Mouse (Mus musculus) hindbrain, embryonic 11.5 days (tissue): Measurements from ENCODE around the gene Pigh. TPM values are rescaled to one million over a fixed set of nuclear protein-coding genes. Genes with fewer than 3 reads are reported as not detected.

Experiments
- ATAC-seq: fragments of 200-750 bp; cut with Nextera tagmentation; 2 replicates; pipeline ENCODE4 v1.8.0; 2017; ENCODE audit warnings: mild to moderate bottlenecking, moderate TSS enrichment, moderate library complexity; ENCODE audit not compliant: low FRiP score
- DNase-seq: peaks from one replicate; pipeline ENCODE4 v3.0.0-alpha.2; 2015; ENCODE audit warnings: low spot score
- H3K27ac ChIP-seq: fragments of 300-500 bp; sonication (generic); 2 replicates; pipeline ENCODE4 v1.5.1; 2014; ENCODE audit warnings: mild to moderate bottlenecking, low read depth, low read length
- H3K27me3 ChIP-seq: fragments of 300-500 bp; sonication (generic); 2 replicates; pipeline ENCODE4 v1.6.1; 2014; ENCODE audit warnings: mild to moderate bottlenecking, low read length, moderate library complexity, mixed read lengths; ENCODE audit not compliant: control insufficient read depth, insufficient read depth
- H3K36me3 ChIP-seq: fragments of 300-500 bp; sonication (generic); 2 replicates; pipeline ENCODE4 v1.6.1; 2014; ENCODE audit warnings: mild to moderate bottlenecking, low read length, moderate library complexity, mixed read lengths; ENCODE audit not compliant: control insufficient read depth, insufficient read depth
- H3K4me1 ChIP-seq: fragments of 300-500 bp; sonication (generic); replicated peaks from 2 replicates; pipeline ENCODE4 v1.6.1; 2014; ENCODE audit warnings: low read length, mixed read lengths; ENCODE audit not compliant: control insufficient read depth, insufficient read depth
- H3K4me2 ChIP-seq: fragments of 300-500 bp; sonication (generic); replicated peaks from 2 replicates; pipeline ENCODE4 v1.6.1; 2014; ENCODE audit warnings: mild to moderate bottlenecking, low read depth, low read length
- H3K4me3 ChIP-seq: fragments of 300-500 bp; sonication (generic); 2 replicates; pipeline ENCODE4 v1.5.1; 2014; ENCODE audit warnings: low read depth, low read length
- H3K9ac ChIP-seq: fragments of 300-500 bp; sonication (generic); 2 replicates; pipeline ENCODE4 v1.6.1; 2014; ENCODE audit warnings: low read depth, low read length
- H3K9me3 ChIP-seq: fragments of 300-500 bp; sonication (generic); 2 replicates; pipeline ENCODE4 v1.6.1; 2016; ENCODE audit warnings: low read length; ENCODE audit not compliant: control insufficient read depth
- WGBS: fragments of 180-500 bp; shearing (Covaris S2); extraction: QIAGEN DNeasy Blood & Tissue Kit; methylation state at CpG from one replicate; pipeline ENCODE4 v1.1.7; 2014; 5-methylcytosine and 5-hydroxymethylcytosine counted together
- polyA plus RNA-seq: library from polyadenylated mRNA; unstranded; fragments of >200 nt; fragmentation: Nextera tagmentation; extraction: Ambion mirVana; gene quantifications from 2 replicates; pipeline ENCODE4 v1.2.1, GENCODE M21; 2014

Pigh gene
- polyA plus RNA-seq, 1 experiment from 2014 or later = 30.1 TPM

DNA sequence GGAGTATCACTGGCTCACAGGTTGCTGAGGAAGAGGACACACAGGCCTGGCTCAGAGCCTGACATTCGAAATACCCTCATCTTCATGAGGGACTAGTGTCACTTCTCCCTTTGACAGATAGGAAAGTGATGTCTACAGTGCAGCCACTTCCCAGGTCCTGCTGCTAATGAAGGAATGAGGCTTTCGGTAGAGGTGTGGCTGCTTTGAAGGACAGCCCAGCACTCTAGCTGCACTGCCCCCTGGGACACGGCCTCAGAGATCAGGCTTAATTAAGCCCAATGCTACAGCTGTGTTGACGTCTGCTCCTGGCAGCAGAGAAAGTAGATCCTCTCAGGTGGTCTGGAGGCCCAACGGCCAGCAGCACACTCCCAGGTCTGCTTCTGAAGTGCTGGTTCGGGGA, 29.9 kb downstream of the Pigh start:
- no peak overlapping the region for H3K4me3 ChIP-seq
- no peak overlapping the region for H3K4me2 ChIP-seq
- H3K27ac ChIP-seq = no peak overlapping the region
- 66% methylated on average over 6 of the region's 6 CpGs for WGBS
- no peak for ATAC-seq
- no peaks in the 10 kb centered on the region for H3K27me3 ChIP-seq
- H3K4me1 ChIP-seq = no peaks in the 10 kb centered on the region
- no peaks in the 10 kb centered on the region for H3K9me3 ChIP-seq
- H3K36me3 ChIP-seq = peaks cover under 1% of the 10 kb centered on the region; the same call in 1 of the 2 replicates
- no peak for DNase-seq
- no peak overlapping the region for H3K9ac ChIP-seq

DNA sequence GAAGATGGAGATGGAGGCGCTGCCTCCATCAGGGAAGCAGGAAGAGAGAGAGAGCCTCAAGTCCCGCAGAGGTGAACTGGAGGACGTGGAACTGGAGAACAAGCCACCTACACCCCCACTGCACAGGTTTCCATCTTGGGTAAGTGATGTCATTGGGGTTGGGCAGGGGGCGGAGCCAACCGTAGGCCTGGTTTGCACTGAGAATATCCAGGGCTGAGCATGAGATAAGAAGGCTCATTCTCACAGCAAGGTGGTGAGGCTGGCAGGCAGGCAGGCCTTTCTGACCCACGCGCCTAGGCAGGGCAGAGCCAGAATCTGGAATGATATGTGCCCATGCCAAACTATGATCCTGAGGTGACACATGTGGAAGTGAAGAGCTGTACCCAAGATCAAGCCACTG, 34.2 kb downstream of the Pigh start:
- H3K36me3 ChIP-seq = peaks cover 4% of the 10 kb centered on the region; the same call in 1 of the 2 replicates
- no peak overlapping the region for H3K9ac ChIP-seq
- no peak overlapping the region for H3K4me3 ChIP-seq
- no peak overlapping the region for H3K27ac ChIP-seq
- no peak overlapping the region for H3K4me2 ChIP-seq
- no peaks in the 10 kb centered on the region for H3K4me1 ChIP-seq
- no peaks in the 10 kb centered on the region for H3K27me3 ChIP-seq
- no peak for DNase-seq
- 89% methylated on average over 7 of the region's 7 CpGs for WGBS
- no peaks in the 10 kb centered on the region for H3K9me3 ChIP-seq
- ATAC-seq = no peak

DNA sequence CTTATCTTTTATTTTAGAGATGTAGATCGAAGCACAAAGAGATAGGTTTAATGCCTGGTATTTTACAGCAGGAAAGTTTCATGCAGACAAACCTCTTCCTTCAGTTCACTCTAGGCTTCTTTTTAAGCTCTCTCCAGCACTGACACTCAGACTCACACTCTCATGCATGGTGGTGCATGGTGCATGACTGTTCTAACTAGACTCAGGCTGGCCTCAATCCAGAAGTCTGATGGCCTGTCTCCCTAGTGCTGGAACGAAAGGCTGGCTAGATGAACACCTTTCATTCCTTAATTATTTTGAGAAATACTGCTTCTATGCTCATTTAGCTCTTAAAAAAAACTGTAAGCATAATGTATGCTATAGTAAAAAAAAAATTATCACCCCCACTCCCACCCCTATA, 37.4 kb downstream of the Pigh start:
- 95% methylated on average over 2 of the region's 2 CpGs for WGBS
- Histone ChIP-seq H3K27me3 (no peaks in the 10 kb centered on the region), H3K36me3 (peaks cover 4% of the 10 kb centered on the region; the same call in 1 of the 2 replicates), H3K4me1 (no peaks in the 10 kb centered on the region), H3K9me3 (no peaks in the 10 kb centered on the region), H3K9ac (no peak overlapping the region), H3K4me3 (no peak overlapping the region), H3K4me2 (no peak overlapping the region), H3K27ac (no peak overlapping the region)
- no peak for ATAC-seq
- DNase-seq = no peak

DNA sequence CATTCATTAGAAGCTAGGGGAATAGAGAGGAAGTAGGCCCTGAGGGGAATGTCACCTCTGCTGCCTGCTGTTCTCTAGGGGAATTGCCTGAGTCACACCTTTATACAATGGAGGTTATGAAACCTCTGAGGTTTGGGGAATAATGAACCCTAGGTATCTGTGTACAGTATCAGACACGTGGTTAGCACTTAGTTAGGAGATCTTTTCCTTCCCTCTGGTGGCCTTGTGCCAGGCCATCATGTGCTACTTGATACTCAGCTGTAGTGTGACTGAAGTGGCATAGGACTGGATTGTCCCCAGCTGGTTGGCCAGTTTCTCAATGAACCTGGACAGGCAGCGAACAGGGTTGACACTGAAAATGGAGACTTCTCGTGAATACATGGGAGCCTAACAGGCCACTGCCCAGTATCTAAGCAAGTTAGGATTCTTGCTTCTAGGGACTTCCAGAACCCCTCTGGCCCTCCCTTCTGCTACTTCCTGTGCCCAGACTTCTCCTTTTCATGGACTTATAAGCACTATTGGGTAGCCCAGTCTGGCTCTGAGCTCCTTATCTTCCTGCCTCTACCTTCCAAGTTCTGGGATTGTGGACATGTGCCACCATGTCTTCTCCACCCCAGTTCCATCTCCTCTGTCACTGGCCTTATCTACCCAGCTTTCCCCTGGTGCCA, 38.8 kb downstream of the Pigh start:
- DNase-seq = no peak
- Histone ChIP-seq H3K9ac (no peak overlapping the region), H3K4me2 (no peak overlapping the region), H3K4me1 (no peaks in the 10 kb centered on the region), H3K9me3 (no peaks in the 10 kb centered on the region), H3K27ac (no peak overlapping the region), H3K4me3 (no peak overlapping the region), H3K36me3 (peaks cover 4% of the 10 kb centered on the region; the same call in 1 of the 2 replicates), H3K27me3 (no peaks in the 10 kb centered on the region)
- no peak for ATAC-seq
- WGBS = 82% methylated on average over 3 of the region's 3 CpGs

DNA sequence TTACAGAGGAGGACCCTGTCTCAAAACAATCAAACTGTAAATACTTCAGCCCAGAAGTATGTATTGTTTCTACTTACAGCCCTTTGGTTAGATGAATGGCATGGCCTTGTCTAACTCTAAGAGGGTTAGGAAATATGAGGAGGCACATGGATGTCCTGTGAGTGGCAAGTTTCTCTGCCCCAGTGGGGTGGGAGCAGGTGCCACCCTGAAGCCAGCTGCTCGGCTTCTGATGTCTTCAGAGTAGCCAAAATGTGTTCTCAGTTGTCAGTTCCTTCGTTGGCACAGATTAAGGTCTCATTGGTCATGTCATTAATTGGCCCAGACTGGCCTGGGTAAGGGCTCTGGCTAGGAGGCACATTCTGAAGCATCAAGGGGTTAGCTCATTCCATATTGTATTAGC, 39.6 kb downstream of the Pigh start:
- Histone ChIP-seq H3K27me3 (no peaks in the 10 kb centered on the region), H3K4me2 (no peak overlapping the region), H3K4me3 (no peak overlapping the region), H3K36me3 (peaks cover 4% of the 10 kb centered on the region; the same call in 1 of the 2 replicates), H3K27ac (no peak overlapping the region), H3K4me1 (no peaks in the 10 kb centered on the region), H3K9ac (no peak overlapping the region), H3K9me3 (no peaks in the 10 kb centered on the region)
- ATAC-seq = no peak
- 81% methylated on average over 2 of the region's 2 CpGs for WGBS
- no peak for DNase-seq

DNA sequence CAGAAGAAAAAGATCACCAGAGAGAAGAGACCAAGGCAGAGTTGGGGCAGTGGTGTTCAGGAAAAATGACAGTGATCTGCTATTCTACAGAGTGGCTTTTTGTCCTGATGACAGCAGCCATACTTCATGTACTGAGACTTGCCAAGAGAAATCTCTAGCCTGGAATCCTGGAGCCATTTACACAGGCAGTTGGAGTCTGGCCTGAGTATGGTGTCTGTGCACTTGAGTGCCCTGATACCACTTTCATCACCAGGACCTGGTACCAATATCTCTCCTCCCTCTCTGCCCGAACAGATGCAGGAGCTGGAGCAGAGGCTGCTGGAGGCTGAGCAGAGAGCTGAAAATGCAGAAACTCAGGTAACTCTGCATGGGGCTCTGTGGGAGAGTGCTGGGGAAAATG, 40.6 kb downstream of the Pigh start:
- no peak for DNase-seq
- no peaks in the 10 kb centered on the region for H3K27me3 ChIP-seq
- no peak overlapping the region for H3K27ac ChIP-seq
- H3K4me3 ChIP-seq = no peak overlapping the region
- H3K9ac ChIP-seq = no peak overlapping the region
- H3K36me3 ChIP-seq = no peaks in the 10 kb centered on the region
- no peak for ATAC-seq
- no peak overlapping the region for H3K4me2 ChIP-seq
- H3K4me1 ChIP-seq = no peaks in the 10 kb centered on the region
- no peaks in the 10 kb centered on the region for H3K9me3 ChIP-seq
- 75% methylated on average over 1 of the region's 1 CpGs for WGBS

DNA sequence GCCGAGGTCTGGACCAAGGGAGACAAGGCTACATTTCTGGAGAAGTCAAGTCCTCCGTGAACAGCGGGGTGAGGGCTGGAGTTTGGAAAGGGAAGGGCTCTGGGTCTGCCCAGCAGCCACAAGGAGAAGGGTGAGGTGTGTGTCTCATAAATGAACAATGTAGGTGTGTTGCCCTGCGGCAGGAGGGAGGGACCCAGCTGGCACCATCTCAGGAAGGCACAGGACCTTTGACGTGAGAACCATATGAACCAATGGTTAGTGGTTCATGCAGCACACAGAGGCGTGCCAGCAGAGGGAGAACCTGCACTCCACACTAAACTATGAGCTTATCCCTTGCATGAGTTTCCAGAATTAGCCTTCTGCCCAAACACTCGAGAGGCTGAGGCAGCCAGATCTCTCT, 42.2 kb downstream of the Pigh start:
- no peak overlapping the region for H3K27ac ChIP-seq
- WGBS = 87% methylated on average over 7 of the region's 7 CpGs

DNA sequence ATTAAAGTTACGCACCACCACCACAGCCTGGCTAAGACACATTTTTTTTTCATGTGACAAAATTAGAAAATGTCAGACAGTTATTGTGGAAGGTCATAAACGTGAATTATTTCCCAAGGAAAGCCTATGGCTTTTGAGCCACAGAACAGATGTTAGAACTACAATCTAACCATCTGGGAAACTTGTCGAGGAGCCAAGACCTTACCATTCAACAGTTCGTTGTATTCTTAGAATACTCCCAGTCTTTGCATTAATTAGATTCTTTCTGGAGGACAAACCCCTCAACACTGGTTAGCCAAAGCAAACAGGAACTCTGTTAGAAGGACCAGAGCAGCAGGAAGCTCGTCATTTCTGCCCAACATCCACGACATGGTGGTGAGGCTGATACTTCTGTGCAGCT, 43.3 kb downstream of the Pigh start:
- ATAC-seq (no peak), DNase-seq (no peak)
- Histone ChIP-seq H3K4me3 (no peak overlapping the region), H3K36me3 (no peaks in the 10 kb centered on the region), H3K27ac (no peak overlapping the region), H3K9ac (no peak overlapping the region), H3K9me3 (no peaks in the 10 kb centered on the region), H3K4me1 (no peaks in the 10 kb centered on the region), H3K4me2 (no peak overlapping the region), H3K27me3 (no peaks in the 10 kb centered on the region)
- 86% methylated on average over 6 of the region's 6 CpGs for WGBS

More for the DNA sequence above, 42.2 kb downstream of the Pigh start:
- Histone ChIP-seq H3K4me3 (no peak overlapping the region), H3K36me3 (no peaks in the 10 kb centered on the region), H3K4me2 (no peak overlapping the region), H3K27me3 (no peaks in the 10 kb centered on the region), H3K4me1 (no peaks in the 10 kb centered on the region), H3K9ac (no peak overlapping the region), H3K9me3 (no peaks in the 10 kb centered on the region)
- DNase-seq (no peak), ATAC-seq (no peak)

DNA sequence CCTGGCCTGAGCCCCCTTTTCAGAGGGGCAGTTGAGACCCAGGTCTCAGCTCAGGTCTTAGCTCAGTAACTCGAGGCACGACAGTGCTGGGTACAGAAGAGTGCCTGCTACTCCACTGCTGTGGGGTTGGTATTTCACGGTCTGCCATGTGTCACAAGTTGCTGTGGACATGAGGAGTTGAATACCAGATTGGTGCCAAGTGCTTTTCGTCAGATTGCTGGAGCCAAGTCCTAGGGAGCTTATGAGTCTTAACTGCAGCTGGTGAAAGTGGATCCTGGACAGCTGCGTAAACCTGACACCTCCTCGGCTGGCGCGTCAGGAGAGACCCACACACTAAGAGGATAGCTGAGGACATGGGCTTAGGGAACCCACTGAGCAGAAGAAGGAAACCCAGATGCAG, 44.8 kb downstream of the Pigh start:
- 79% methylated on average over 8 of the region's 8 CpGs for WGBS
- DNase-seq (no peak), ATAC-seq (no peak)
- Histone ChIP-seq H3K36me3 (no peaks in the 10 kb centered on the region), H3K4me2 (no peak overlapping the region), H3K4me1 (no peaks in the 10 kb centered on the region), H3K27ac (no peak overlapping the region), H3K9me3 (no peaks in the 10 kb centered on the region), H3K27me3 (no peaks in the 10 kb centered on the region), H3K4me3 (no peak overlapping the region), H3K9ac (no peak overlapping the region)
